In the genomic region with DNA sequence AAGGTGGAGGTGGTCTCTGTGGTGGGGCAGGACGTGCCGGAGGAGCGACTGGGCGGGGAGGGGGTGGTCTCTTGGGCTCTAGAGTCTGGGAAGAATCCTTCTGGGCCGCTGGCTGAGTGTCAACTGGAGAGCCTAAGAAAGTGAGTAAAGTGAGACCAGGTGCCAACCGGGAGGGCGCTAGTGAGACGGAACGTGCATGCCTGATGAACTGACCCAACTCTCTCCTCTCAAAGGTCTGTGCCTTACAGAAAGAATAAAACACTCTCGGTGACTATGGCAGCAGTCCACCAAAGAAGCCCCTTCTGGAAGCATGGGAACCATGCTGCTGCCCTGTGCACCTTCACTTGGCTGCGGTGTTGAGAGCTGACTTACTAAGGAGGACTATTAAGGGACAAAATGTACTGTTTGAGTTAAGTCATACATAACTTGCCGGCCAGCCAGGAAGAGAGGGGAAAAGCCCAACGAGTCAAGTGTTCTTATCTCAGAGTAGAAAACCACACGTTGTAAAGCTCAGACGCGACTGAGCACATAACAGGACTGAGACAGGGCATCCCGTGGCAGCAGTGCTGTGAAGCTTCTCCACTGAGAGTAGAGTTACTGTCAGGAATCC, we compare ENCODE assay signal across 19 mouse cellular contexts. TPM values are rescaled to one million over a fixed set of nuclear protein-coding genes. Genes with fewer than 3 reads are reported as not detected.
A peak's percentile ranks its signal among the peaks of the same experiment; 100 is the strongest.
DNase-seq lines count a peak whose midpoint lies in the region; ATAC-seq and TF ChIP-seq lines count a peak whose summit lies in the region.
"Had no signal": no experiment of that assay in that cellular context is flagged by ENCODE, and none has a peak within 500 bp of the region (broad histone marks: within the 10 kb centered on the region; RNA-seq: fewer than 3 reads in every experiment).

No protein-coding gene starts in this region.

- no peak overlapping the region for H3K4me3 ChIP-seq in heart, postnatal 0 days (ENCODE audit: low read depth, low read length)
- no peak overlapping the region for H3K4me3 ChIP-seq in midbrain, postnatal 0 days (ENCODE audit: low read depth, low read length)
- H3K4me3 ChIP-seq in midbrain, embryonic 16.5 days (ENCODE audit: low read depth, low read length), result no peak overlapping the region
- H3K4me3 ChIP-seq in lung, embryonic 16.5 days (ENCODE audit: low read length), result no peak overlapping the region
- H3K4me3 ChIP-seq in stomach, postnatal 0 days (ENCODE audit: low read depth, low read length), result no peak overlapping the region
- H3K4me3 ChIP-seq: forebrain, embryonic 15.5 days; hindbrain, embryonic 15.5 days; midbrain, embryonic 10.5 days had no signal

- no peaks in the 10 kb centered on the region for H3K9me3 ChIP-seq in heart, postnatal 0 days (replicated peaks; ENCODE audit: control insufficient read depth, low read length)
- no peaks in the 10 kb centered on the region for H3K9me3 ChIP-seq in midbrain, postnatal 0 days (ENCODE audit: low read length)
- no peaks in the 10 kb centered on the region for H3K9me3 ChIP-seq in midbrain, embryonic 16.5 days (replicated peaks; ENCODE audit: control insufficient read depth, low read length, poor library complexity, severe bottlenecking)
- no peaks in the 10 kb centered on the region for H3K9me3 ChIP-seq in lung, embryonic 16.5 days (ENCODE audit: control insufficient read depth, low read length)
- no peaks in the 10 kb centered on the region for H3K9me3 ChIP-seq in stomach, postnatal 0 days (ENCODE audit: control insufficient read depth, low read length)
- H3K9me3 ChIP-seq: forebrain, embryonic 15.5 days; hindbrain, embryonic 15.5 days; midbrain, embryonic 10.5 days had no signal

- H3K27me3 ChIP-seq in heart, postnatal 0 days (ENCODE audit: control insufficient read depth, insufficient read depth, low read length), result no peaks in the 10 kb centered on the region
- no peaks in the 10 kb centered on the region for H3K27me3 ChIP-seq in midbrain, postnatal 0 days (ENCODE audit: insufficient read depth, low read length)
- no peaks in the 10 kb centered on the region for H3K27me3 ChIP-seq in midbrain, embryonic 16.5 days (ENCODE audit: control insufficient read depth, insufficient read depth, low read depth, low read length)
- no peaks in the 10 kb centered on the region for H3K27me3 ChIP-seq in lung, embryonic 16.5 days (ENCODE audit: control insufficient read depth, insufficient read depth, low read depth, low read length)
- no peaks in the 10 kb centered on the region for H3K27me3 ChIP-seq in stomach, postnatal 0 days (ENCODE audit: control insufficient read depth, insufficient read depth, low read length)
- H3K27me3 ChIP-seq: forebrain, embryonic 15.5 days; hindbrain, embryonic 15.5 days; Patski had no signal

- no peak overlapping the region for H3K4me2 ChIP-seq in heart, postnatal 0 days (ENCODE audit: low read depth, low read length)
- H3K4me2 ChIP-seq in midbrain, postnatal 0 days (ENCODE audit: low read depth, low read length, poor library complexity, severe bottlenecking), result no peak overlapping the region
- H3K4me2 ChIP-seq in midbrain, embryonic 16.5 days (ENCODE audit: low read length), result no peak overlapping the region
- H3K4me2 ChIP-seq in lung, embryonic 16.5 days (ENCODE audit: low read depth, low read length), result peak overlapping the region; percentile 10; the same call in 1 of the 2 replicates
- no peak overlapping the region for H3K4me2 ChIP-seq in stomach, postnatal 0 days (replicated peaks; ENCODE audit: low read depth)
- H3K4me2 ChIP-seq: forebrain, embryonic 15.5 days; hindbrain, embryonic 15.5 days had no signal

- WGBS in heart, postnatal 0 days, result 43% methylated on average over 17 of the region's 17 CpGs
- 53% methylated on average over 17 of the region's 17 CpGs for WGBS in midbrain, postnatal 0 days
- WGBS in midbrain, embryonic 16.5 days, result 57% methylated on average over 17 of the region's 17 CpGs
- WGBS in lung, embryonic 16.5 days, result 43% methylated on average over 17 of the region's 17 CpGs
- 52% methylated on average over 17 of the region's 17 CpGs for WGBS in stomach, postnatal 0 days

- TF ChIP-seq EP300 in heart, postnatal 0 days (IDR thresholded peaks at IDR 0.05; ENCODE audit: low read depth), result no peak
- no peak for TF ChIP-seq EP300 in stomach, postnatal 0 days (optimal IDR thresholded peaks at IDR 0.05)

- TF ChIP-seq CTCF in heart, postnatal 0 days (IDR thresholded peaks at IDR 0.05; ENCODE audit: low read depth), result no peak; the same call in 1 of the 2 replicates
- no peak for TF ChIP-seq CTCF in midbrain, postnatal 0 days (IDR thresholded peaks at IDR 0.05)
- TF ChIP-seq CTCF in stomach, postnatal 0 days (IDR thresholded peaks at IDR 0.05; ENCODE audit: low read depth), result 0 out of 2 replicates have a peak, but pooled peaks have one; percentile 19

- H3K36me3 ChIP-seq in heart, postnatal 0 days (replicated peaks; ENCODE audit: control insufficient read depth, insufficient read depth, low read length), result peaks cover 27% of the 10 kb centered on the region
- peaks cover 47% of the 10 kb centered on the region for H3K36me3 ChIP-seq in midbrain, postnatal 0 days (ENCODE audit: insufficient read depth, low read length)
- peaks cover 24% of the 10 kb centered on the region for H3K36me3 ChIP-seq in midbrain, embryonic 16.5 days (ENCODE audit: control insufficient read depth, insufficient read depth, low read length)
- H3K36me3 ChIP-seq in lung, embryonic 16.5 days (ENCODE audit: control insufficient read depth, insufficient read depth, low read length), result peaks cover 2% of the 10 kb centered on the region; the same call in 1 of the 2 replicates
- H3K36me3 ChIP-seq in stomach, postnatal 0 days (ENCODE audit: control insufficient read depth, insufficient read depth, low read length), result peaks cover 8% of the 10 kb centered on the region; the same call in 1 of the 2 replicates

- no peaks in the 10 kb centered on the region for H3K4me1 ChIP-seq in heart, postnatal 0 days (ENCODE audit: control insufficient read depth, insufficient read depth)
- no peaks in the 10 kb centered on the region for H3K4me1 ChIP-seq in midbrain, postnatal 0 days (ENCODE audit: insufficient read depth, low read length)
- no peaks in the 10 kb centered on the region for H3K4me1 ChIP-seq in midbrain, embryonic 16.5 days (ENCODE audit: control insufficient read depth, insufficient read depth, low read length)
- H3K4me1 ChIP-seq in lung, embryonic 16.5 days (replicated peaks; ENCODE audit: control insufficient read depth, insufficient read depth, low read length), result 0 out of 2 replicates have a peak, but pooled peaks cover 2% of the 10 kb centered on the region
- H3K4me1 ChIP-seq in stomach, postnatal 0 days (replicated peaks; ENCODE audit: control insufficient read depth, insufficient read depth), result no peaks in the 10 kb centered on the region
- H3K4me1 ChIP-seq: forebrain, embryonic 15.5 days; hindbrain, embryonic 15.5 days; midbrain, embryonic 10.5 days had no signal

- H3K9ac ChIP-seq in heart, postnatal 0 days (replicated peaks; ENCODE audit: low read depth, low read length), result no peak overlapping the region
- H3K9ac ChIP-seq in midbrain, postnatal 0 days (replicated peaks; ENCODE audit: low read length, poor library complexity, severe bottlenecking), result no peak overlapping the region
- H3K9ac ChIP-seq in midbrain, embryonic 16.5 days (ENCODE audit: low read depth, low read length), result no peak overlapping the region
- H3K9ac ChIP-seq in lung, embryonic 16.5 days (ENCODE audit: low read length), result no peak overlapping the region
- no peak overlapping the region for H3K9ac ChIP-seq in stomach, postnatal 0 days (ENCODE audit: low read length)
- H3K9ac ChIP-seq: forebrain, embryonic 15.5 days; hindbrain, embryonic 15.5 days had no signal

- DNase-seq in heart, postnatal 0 days (ENCODE audit: low spot score), result no peak
- no peak for DNase-seq in heart, postnatal 4 days
- peak; percentile 1 for DNase-seq in midbrain, postnatal 0 days (ENCODE audit: low spot score)
- peak; percentile 31 for DNase-seq in stomach, postnatal 0 days (ENCODE audit: low spot score)
- DNase-seq in gastrocnemius, adult 18-20 months (ENCODE audit: low spot score), result no peak
- DNase-seq in right cerebral cortex, postnatal 10 days (ENCODE audit: low spot score in 2 of 2), result no peak
- DNase-seq: cerebellum, adult 9-10 months; heart, adult 18-20 months; kidney, adult 9 months; layer of hippocampus, postnatal 36 days; right cerebral cortex, postnatal 25 days; thymus, postnatal 36 days had no signal

- peak; percentile 36; the same call in 1 of the 2 replicates for ATAC-seq in heart, postnatal 0 days (ENCODE audit: insufficient read depth, low read depth)
- no peak for ATAC-seq in midbrain, postnatal 0 days (ENCODE audit: low FRiP score)
- ATAC-seq in midbrain, embryonic 16.5 days, result no peak
- peak; percentile 77 for ATAC-seq in lung, embryonic 16.5 days (ENCODE audit: low read depth)
- ATAC-seq in stomach, postnatal 0 days (ENCODE audit: low FRiP score, low TSS enrichment), result no peak
- ATAC-seq: activated CD4-positive, CD25-positive, alpha-beta regulatory T cell, adult 4 months; forebrain, embryonic 15.5 days; Patski had no signal

- no peak overlapping the region for H3K27ac ChIP-seq in heart, postnatal 0 days (ENCODE audit: low read depth)
- H3K27ac ChIP-seq in midbrain, postnatal 0 days (ENCODE audit: low read depth, low read length), result no peak overlapping the region
- H3K27ac ChIP-seq in midbrain, embryonic 16.5 days (ENCODE audit: low read length), result no peak overlapping the region
- H3K27ac ChIP-seq in lung, embryonic 16.5 days (ENCODE audit: low read length), result peak overlapping the region; percentile 38
- no peak overlapping the region for H3K27ac ChIP-seq in stomach, postnatal 0 days (replicated peaks)
- H3K27ac ChIP-seq: forebrain, embryonic 15.5 days; hindbrain, embryonic 15.5 days; midbrain, embryonic 10.5 days had no signal

RNA-seq across cellular contexts. Expression of gene Cfap298, which starts 15.5 kb away (rescaled TPM):
- 7.1 and 22.1 TPM in 2 replicates for total RNA-seq in heart, postnatal 0 days (2014; rRNA removed; ENCODE audit: low replicate concordance)
- polyA plus RNA-seq in heart, postnatal 0 days (2015; fragmentation: Nextera tagmentation; extraction: Ambion mirVana), result 39.6 and 45.4 TPM in 2 replicates
- total RNA-seq in heart, postnatal 4 days (2021), result 10 to 100 TPM; 26.2 to 32.8 TPM
- total RNA-seq in midbrain, postnatal 0 days (2014; rRNA removed), result 19.0 and 26.5 TPM in 2 replicates
- 65.1 and 66.2 TPM in 2 replicates for polyA plus RNA-seq in midbrain, postnatal 0 days (2015; fragmentation: Nextera tagmentation; extraction: Ambion mirVana)
- polyA plus RNA-seq in midbrain, embryonic 16.5 days (2015; fragmentation: Nextera tagmentation; extraction: Ambion mirVana), result 60.7 and 64.4 TPM in 2 replicates
- polyA plus RNA-seq in lung, embryonic 16.5 days (2015; fragmentation: Nextera tagmentation; extraction: Ambion mirVana), result 57.2 and 59.2 TPM in 2 replicates
- 27.4 and 27.5 TPM in 2 replicates for polyA plus RNA-seq in stomach, postnatal 0 days (2015; fragmentation: Nextera tagmentation; extraction: Ambion mirVana)
- total RNA-seq in gastrocnemius, adult 18-20 months (2021), result 10 to 100 TPM; 34.0 to 37.1 TPM

Comparison
In these comparisons a context has a peak if more than half of its experiments do, and no peak if none do; other contexts are left out.
1. ATAC-seq: peak in heart, postnatal 0 days (single experiment) and lung, embryonic 16.5 days (single experiment); none in midbrain, postnatal 0 days (single experiment), midbrain, embryonic 16.5 days (single experiment) and stomach, postnatal 0 days (single experiment).
2. DNase-seq: peak in midbrain, postnatal 0 days (single experiment) and stomach, postnatal 0 days (single experiment); none in heart, postnatal 0 days (single experiment), heart, postnatal 4 days (single experiment), gastrocnemius, adult 18-20 months (single experiment) and right cerebral cortex, postnatal 10 days (0 of 2).